ENCODE assay signal across 12 mouse cellular contexts in genomic region chr10:19171834-19172233, GRCm38 (mm10).
"Had no signal": no experiment of that assay in that cellular context is flagged by ENCODE, and none has a peak within 500 bp of the region (broad histone marks: within the 10 kb centered on the region; RNA-seq: fewer than 3 reads in every experiment).

No protein-coding gene starts in this region.

- H3K9ac ChIP-seq: kidney, embryonic 15.5 days; limb, embryonic 15.5 days; liver, embryonic 14.5 days; midbrain, embryonic 13.5 days; neural tube, embryonic 13.5 days had no signal

- H3K27me3 ChIP-seq: kidney, embryonic 15.5 days; limb, embryonic 15.5 days; midbrain, embryonic 13.5 days; neural tube, embryonic 13.5 days had no signal

- H3K27ac ChIP-seq: kidney, embryonic 15.5 days; limb, embryonic 15.5 days; liver, embryonic 14.5 days; midbrain, embryonic 13.5 days; neural tube, embryonic 13.5 days had no signal

- H3K36me3 ChIP-seq: kidney, embryonic 15.5 days; limb, embryonic 15.5 days; midbrain, embryonic 13.5 days; neural tube, embryonic 13.5 days had no signal

- DNase-seq: kidney, adult 2 months; kidney, postnatal 14 days; lung, adult 18-20 months; right cerebral cortex, adult 18-20 months; right cerebral cortex, postnatal 25 days; thymus, adult 18-20 months had no signal

- H3K4me3 ChIP-seq: kidney, embryonic 15.5 days; limb, embryonic 15.5 days; midbrain, embryonic 13.5 days; myocyte; neural tube, embryonic 13.5 days had no signal

- H3K4me2 ChIP-seq: kidney, embryonic 15.5 days; limb, embryonic 15.5 days; midbrain, embryonic 13.5 days; neural tube, embryonic 13.5 days had no signal

- H3K9me3 ChIP-seq: kidney, embryonic 15.5 days; limb, embryonic 15.5 days; neural tube, embryonic 13.5 days had no signal

- ATAC-seq: midbrain, embryonic 13.5 days had no signal
